Mouse (Mus musculus): ENCODE data around the gene Vasp. TPM values are rescaled to one million over a fixed set of nuclear protein-coding genes. Genes with fewer than 3 reads are reported as not detected.

The Vasp gene
- polyA plus RNA-seq, 1 experiment from 2014 or later = 108 TPM

DNA sequence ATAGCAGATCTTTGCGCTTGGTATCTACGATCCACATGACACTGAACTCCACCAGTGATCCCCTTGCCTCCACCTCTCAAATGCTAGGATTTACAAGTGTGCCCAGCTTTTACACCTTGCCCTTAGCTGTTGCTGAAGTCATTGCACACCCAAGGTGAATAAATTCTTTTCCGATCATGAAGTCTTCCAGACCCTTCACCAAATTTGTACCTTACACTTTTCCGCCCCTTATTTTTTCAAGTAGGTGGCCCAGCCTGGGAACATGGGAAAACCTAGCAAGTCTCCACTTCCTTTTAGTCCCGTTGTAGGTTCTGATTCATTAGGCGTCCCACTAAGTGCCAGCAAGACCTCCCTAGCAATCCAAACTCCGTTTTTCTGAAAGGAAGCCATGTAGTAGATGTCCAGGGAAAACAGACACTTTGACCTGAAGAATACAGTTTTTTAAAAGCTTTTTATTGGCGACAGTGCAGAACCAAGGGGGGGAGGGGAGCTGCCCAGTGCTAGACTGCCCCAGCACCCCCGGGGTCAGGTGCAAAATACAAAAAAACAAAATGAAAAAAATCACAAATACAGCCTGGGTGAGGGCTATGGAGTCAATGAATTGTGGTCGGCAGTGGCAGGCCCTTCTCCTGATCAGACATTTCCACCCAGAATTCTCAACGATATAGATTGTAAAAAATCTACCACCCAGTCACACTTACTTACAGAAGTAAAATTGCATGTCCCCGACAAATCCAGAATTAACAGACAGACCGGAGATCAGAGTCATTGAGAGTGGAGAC, 30.8 kb upstream of the Vasp start:
- Histone ChIP-seq H3K36me3 (ENCODE audit: control insufficient read depth, insufficient read depth, low read length) (no peaks in the 10 kb centered on the region), H3K9me3 (ENCODE audit: control insufficient read depth, low read length) (no peaks in the 10 kb centered on the region), H3K4me2 (replicated peaks; ENCODE audit: low read depth) (no peak overlapping the region), H3K9ac (ENCODE audit: low read length) (no peak overlapping the region), H3K27me3 (ENCODE audit: control insufficient read depth, insufficient read depth, low read length) (peaks cover 3% of the 10 kb centered on the region; the same call in 1 of the 2 replicates), H3K4me3 (ENCODE audit: low read depth, low read length) (no peak overlapping the region), H3K27ac (replicated peaks) (no peak overlapping the region), H3K4me1 (replicated peaks; ENCODE audit: control insufficient read depth, insufficient read depth) (peaks cover 5% of the 10 kb centered on the region; the same call in 1 of the 2 replicates)
- TF ChIP-seq EP300 (optimal IDR thresholded peaks at IDR 0.05) = no peak
- no peak for TF ChIP-seq CTCF (IDR thresholded peaks at IDR 0.05; ENCODE audit: low read depth)
- WGBS = 55% methylated on average over 13 of the region's 13 CpGs
- ATAC-seq (ENCODE audit: low FRiP score, low TSS enrichment) (no peak), DNase-seq (ENCODE audit: low spot score) (no peak)

DNA sequence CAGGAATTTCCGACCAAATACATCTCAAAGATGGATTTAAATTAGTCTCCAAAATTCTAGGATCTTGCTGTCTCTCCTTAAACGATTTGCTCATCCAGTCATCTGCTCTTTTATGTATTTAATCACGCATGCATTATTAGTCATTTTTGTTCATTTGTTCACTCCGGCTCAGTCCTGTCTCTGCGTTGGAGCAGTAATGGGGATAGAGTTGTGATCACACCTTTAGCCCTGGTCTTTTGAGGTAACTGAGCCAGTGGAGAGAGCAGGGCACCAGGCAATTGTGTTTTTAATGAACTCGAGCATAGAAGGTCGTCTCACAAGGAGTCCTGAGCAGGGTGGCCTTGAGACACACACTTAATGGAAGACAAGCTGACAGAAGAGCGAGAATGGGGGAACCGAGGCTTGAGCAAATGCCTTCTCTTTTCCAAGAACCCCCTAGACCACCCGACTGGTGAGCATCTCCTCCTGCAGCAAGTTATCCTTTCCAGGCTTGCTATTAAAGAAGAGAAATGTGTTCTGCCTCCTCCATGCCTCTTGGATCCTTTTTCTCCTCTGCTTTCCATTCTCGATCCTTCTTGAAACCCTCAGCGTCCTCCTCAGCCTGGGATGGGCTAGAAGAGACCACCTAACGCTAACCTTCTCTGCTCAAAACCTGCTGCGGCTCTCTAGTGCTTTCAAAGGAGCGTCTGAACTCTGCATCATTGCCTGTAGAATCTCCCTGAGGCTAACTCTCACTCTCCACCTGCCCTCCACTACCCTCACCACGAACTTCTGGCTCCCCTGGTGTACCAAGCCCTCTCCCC, 30.0 kb upstream of the Vasp start:
- peak overlapping the region; percentile 1; the same call in 1 of the 2 replicates for H3K9ac ChIP-seq (ENCODE audit: low read length)

DNA sequence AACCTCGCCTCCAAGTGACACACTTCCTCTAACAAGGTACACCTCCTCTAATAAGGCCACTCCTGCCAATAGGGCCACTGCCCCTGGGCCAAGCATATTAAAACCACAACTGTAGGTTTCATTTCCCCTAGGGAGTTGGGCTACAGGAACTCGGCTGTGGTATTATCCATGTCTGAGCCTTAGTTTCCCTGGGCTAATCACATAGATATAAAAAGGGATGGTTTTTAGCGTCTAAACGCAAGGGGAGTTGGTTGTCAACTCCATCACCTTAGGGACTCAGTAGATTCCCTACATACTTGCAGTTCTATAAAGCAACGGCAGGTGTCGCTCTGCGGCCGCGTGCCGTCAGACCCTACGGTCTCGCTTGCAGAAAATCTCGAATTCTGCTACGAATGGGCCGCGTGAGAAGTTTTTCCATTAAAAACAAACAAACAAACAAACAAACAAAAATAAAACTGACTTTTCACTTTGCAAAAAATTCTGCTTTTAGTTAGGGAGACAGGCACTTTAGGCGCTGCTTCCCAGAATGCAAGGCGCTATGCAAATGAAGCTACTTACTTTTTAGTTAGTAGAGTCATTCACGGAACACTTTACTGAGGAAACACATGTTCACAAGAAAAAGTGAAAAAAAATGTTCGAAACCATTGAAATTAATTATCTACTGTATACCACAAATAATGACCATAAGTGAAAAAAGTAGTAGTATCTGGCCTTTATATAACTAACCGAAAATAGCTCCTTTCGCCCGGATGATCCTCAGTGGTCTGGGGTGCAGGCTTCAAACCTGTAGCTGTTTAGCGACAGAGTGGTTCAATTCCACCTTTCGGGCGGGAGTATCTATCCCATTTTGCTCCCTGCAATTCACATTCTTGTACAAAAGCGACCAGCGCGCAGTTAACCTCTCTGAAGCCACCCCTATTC, 29.1 kb upstream of the Vasp start:
- WGBS = under 1% methylated on average over 29 of the region's 29 CpGs
- H3K27me3 ChIP-seq (ENCODE audit: control insufficient read depth, insufficient read depth, low read length) = peaks cover 3% of the 10 kb centered on the region; the same call in 1 of the 2 replicates
- peak; percentile 20 for TF ChIP-seq EP300 (optimal IDR thresholded peaks at IDR 0.05)
- TF ChIP-seq CTCF (IDR thresholded peaks at IDR 0.05; ENCODE audit: low read depth) = peak; percentile 99
- H3K9ac ChIP-seq (ENCODE audit: low read length) = peak overlapping the region; percentile 1; the same call in 1 of the 2 replicates
- peak overlapping the region; percentile 29 for H3K4me2 ChIP-seq (replicated peaks; ENCODE audit: low read depth)
- peak overlapping the region; percentile 39 for H3K4me3 ChIP-seq (ENCODE audit: low read depth, low read length)
- peak; percentile 58 for ATAC-seq (ENCODE audit: low FRiP score, low TSS enrichment)
- no peaks in the 10 kb centered on the region for H3K36me3 ChIP-seq (ENCODE audit: control insufficient read depth, insufficient read depth, low read length)
- no peak overlapping the region for H3K27ac ChIP-seq (replicated peaks)
- no peaks in the 10 kb centered on the region for H3K9me3 ChIP-seq (ENCODE audit: control insufficient read depth, low read length)
- H3K4me1 ChIP-seq (replicated peaks; ENCODE audit: control insufficient read depth, insufficient read depth) = peaks cover 5% of the 10 kb centered on the region; the same call in 1 of the 2 replicates
- DNase-seq (ENCODE audit: low spot score) = peak; percentile 75

More for the DNA sequence above, 30.0 kb upstream of the Vasp start:
- Histone ChIP-seq H3K4me2 (replicated peaks; ENCODE audit: low read depth) (peak overlapping the region; percentile 29), H3K4me3 (ENCODE audit: low read depth, low read length) (peak overlapping the region; percentile 39; the same call in 1 of the 2 replicates), H3K4me1 (replicated peaks; ENCODE audit: control insufficient read depth, insufficient read depth) (peaks cover 5% of the 10 kb centered on the region; the same call in 1 of the 2 replicates), H3K27ac (replicated peaks) (no peak overlapping the region), H3K27me3 (ENCODE audit: control insufficient read depth, insufficient read depth, low read length) (peaks cover 3% of the 10 kb centered on the region; the same call in 1 of the 2 replicates), H3K36me3 (ENCODE audit: control insufficient read depth, insufficient read depth, low read length) (no peaks in the 10 kb centered on the region), H3K9me3 (ENCODE audit: control insufficient read depth, low read length) (no peaks in the 10 kb centered on the region)
- no peak for DNase-seq (ENCODE audit: low spot score)
- WGBS = 8% methylated on average over 16 of the region's 16 CpGs
- TF ChIP-seq EP300 (optimal IDR thresholded peaks at IDR 0.05) (no peak), CTCF (IDR thresholded peaks at IDR 0.05; ENCODE audit: low read depth) (no peak)
- no peak for ATAC-seq (ENCODE audit: low FRiP score, low TSS enrichment)

DNA sequence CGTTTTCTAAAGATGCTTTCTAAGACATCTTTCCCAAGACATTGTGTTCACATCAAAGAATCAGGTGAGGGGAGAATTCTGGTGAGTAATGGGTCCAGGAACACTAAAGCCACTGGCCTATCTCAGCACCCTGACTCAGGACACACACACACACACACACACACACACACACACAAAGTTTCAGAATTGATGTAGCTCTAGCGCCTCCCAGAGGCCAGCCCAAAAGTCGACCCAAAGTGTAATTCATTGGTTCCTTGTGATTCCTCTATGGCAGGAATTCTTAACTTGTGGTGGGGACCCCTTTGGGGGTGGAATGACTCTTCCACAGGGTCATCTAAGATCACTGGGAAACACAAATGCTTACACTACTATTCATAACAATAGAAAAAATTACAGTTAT, 27.6 kb upstream of the Vasp start:
- Histone ChIP-seq H3K4me3 (ENCODE audit: low read depth, low read length) (no peak overlapping the region), H3K9me3 (ENCODE audit: control insufficient read depth, low read length) (no peaks in the 10 kb centered on the region), H3K36me3 (ENCODE audit: control insufficient read depth, insufficient read depth, low read length) (no peaks in the 10 kb centered on the region), H3K4me1 (replicated peaks; ENCODE audit: control insufficient read depth, insufficient read depth) (no peaks in the 10 kb centered on the region), H3K27ac (replicated peaks) (no peak overlapping the region), H3K9ac (ENCODE audit: low read length) (no peak overlapping the region), H3K27me3 (ENCODE audit: control insufficient read depth, insufficient read depth, low read length) (peaks cover 3% of the 10 kb centered on the region; the same call in 1 of the 2 replicates), H3K4me2 (replicated peaks; ENCODE audit: low read depth) (no peak overlapping the region)
- 18% methylated on average over 3 of the region's 3 CpGs for WGBS
- DNase-seq (ENCODE audit: low spot score) = peak; percentile 78
- TF ChIP-seq CTCF (IDR thresholded peaks at IDR 0.05; ENCODE audit: low read depth) (peak; percentile 91), EP300 (optimal IDR thresholded peaks at IDR 0.05) (no peak)
- no peak for ATAC-seq (ENCODE audit: low FRiP score, low TSS enrichment)

DNA sequence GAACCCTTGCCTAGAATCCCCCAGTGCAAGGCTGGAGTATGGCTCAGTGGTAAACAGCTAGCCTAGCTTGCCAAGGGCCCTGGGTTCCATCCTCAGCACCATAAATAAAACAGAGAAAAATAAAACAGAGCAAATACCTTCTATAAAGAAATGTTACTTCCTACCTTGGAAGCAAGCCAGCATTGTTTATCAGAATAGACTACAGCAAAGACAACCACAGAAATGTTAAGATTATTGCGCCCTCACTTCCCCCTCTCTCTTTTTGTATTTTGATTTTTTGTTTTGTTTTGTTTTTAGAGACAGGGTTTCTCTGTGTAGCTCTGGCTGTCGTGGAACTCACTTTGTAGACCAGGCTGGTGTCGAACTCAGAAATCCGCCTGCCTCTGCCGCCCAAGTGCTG, 26.2 kb upstream of the Vasp start:
- Histone ChIP-seq H3K9ac (ENCODE audit: low read length) (no peak overlapping the region), H3K4me3 (ENCODE audit: low read depth, low read length) (no peak overlapping the region), H3K4me1 (replicated peaks; ENCODE audit: control insufficient read depth, insufficient read depth) (no peaks in the 10 kb centered on the region), H3K27me3 (ENCODE audit: control insufficient read depth, insufficient read depth, low read length) (no peaks in the 10 kb centered on the region), H3K27ac (replicated peaks) (no peak overlapping the region), H3K4me2 (replicated peaks; ENCODE audit: low read depth) (no peak overlapping the region), H3K36me3 (ENCODE audit: control insufficient read depth, insufficient read depth, low read length) (no peaks in the 10 kb centered on the region), H3K9me3 (ENCODE audit: control insufficient read depth, low read length) (no peaks in the 10 kb centered on the region)
- no peak for DNase-seq (ENCODE audit: low spot score)
- TF ChIP-seq CTCF (IDR thresholded peaks at IDR 0.05; ENCODE audit: low read depth) = no peak
- TF ChIP-seq EP300 (optimal IDR thresholded peaks at IDR 0.05) = no peak
- 87% methylated on average over 5 of the region's 5 CpGs for WGBS
- ATAC-seq (ENCODE audit: low FRiP score, low TSS enrichment) = no peak
